Mouse (Mus musculus) hindbrain, embryonic 11.5 days (tissue): ENCODE measurements at regions not wholly inside any gene's neighbourhood (a gene's known extent, or its start where the extent isn't known, plus 50 kb on each side); places are given as distances from the start of the nearest gene placed in this dataset.
A peak's percentile ranks its signal among the peaks of the same experiment; 100 is the strongest.

Experiments used
- ATAC-seq: fragments of 200-750 bp; cut with Nextera tagmentation; 2 replicates; pipeline ENCODE4 v1.8.0; 2017; ENCODE audit warnings: mild to moderate bottlenecking, moderate TSS enrichment, moderate library complexity; ENCODE audit not compliant: low FRiP score
- DNase-seq: peaks from one replicate; pipeline ENCODE4 v3.0.0-alpha.2; 2015; ENCODE audit warnings: low spot score
- H3K27ac ChIP-seq: fragments of 300-500 bp; sonication (generic); 2 replicates; pipeline ENCODE4 v1.5.1; 2014; ENCODE audit warnings: mild to moderate bottlenecking, low read depth, low read length
- H3K27me3 ChIP-seq: fragments of 300-500 bp; sonication (generic); 2 replicates; pipeline ENCODE4 v1.6.1; 2014; ENCODE audit warnings: mild to moderate bottlenecking, low read length, moderate library complexity, mixed read lengths; ENCODE audit not compliant: control insufficient read depth, insufficient read depth
- H3K36me3 ChIP-seq: fragments of 300-500 bp; sonication (generic); 2 replicates; pipeline ENCODE4 v1.6.1; 2014; ENCODE audit warnings: mild to moderate bottlenecking, low read length, moderate library complexity, mixed read lengths; ENCODE audit not compliant: control insufficient read depth, insufficient read depth
- H3K4me1 ChIP-seq: fragments of 300-500 bp; sonication (generic); replicated peaks from 2 replicates; pipeline ENCODE4 v1.6.1; 2014; ENCODE audit warnings: low read length, mixed read lengths; ENCODE audit not compliant: control insufficient read depth, insufficient read depth
- H3K4me2 ChIP-seq: fragments of 300-500 bp; sonication (generic); replicated peaks from 2 replicates; pipeline ENCODE4 v1.6.1; 2014; ENCODE audit warnings: mild to moderate bottlenecking, low read depth, low read length
- H3K4me3 ChIP-seq: fragments of 300-500 bp; sonication (generic); 2 replicates; pipeline ENCODE4 v1.5.1; 2014; ENCODE audit warnings: low read depth, low read length
- H3K9ac ChIP-seq: fragments of 300-500 bp; sonication (generic); 2 replicates; pipeline ENCODE4 v1.6.1; 2014; ENCODE audit warnings: low read depth, low read length
- H3K9me3 ChIP-seq: fragments of 300-500 bp; sonication (generic); 2 replicates; pipeline ENCODE4 v1.6.1; 2016; ENCODE audit warnings: low read length; ENCODE audit not compliant: control insufficient read depth
- WGBS: fragments of 180-500 bp; shearing (Covaris S2); extraction: QIAGEN DNeasy Blood & Tissue Kit; methylation state at CpG from one replicate; pipeline ENCODE4 v1.1.7; 2014; 5-methylcytosine and 5-hydroxymethylcytosine counted together

- H3K9ac ChIP-seq: no peak overlapping the region
- ATAC-seq (no peak), DNase-seq (no peak)
- no peaks in the 10 kb centered on the region for H3K27me3 ChIP-seq
- 75% methylated on average over 3 of the region's 3 CpGs for WGBS
- no peaks in the 10 kb centered on the region for H3K9me3 ChIP-seq
- no peak overlapping the region for H3K27ac ChIP-seq
- H3K4me3 ChIP-seq: no peak overlapping the region
- H3K4me1 ChIP-seq: no peaks in the 10 kb centered on the region
- H3K4me2 ChIP-seq: no peak overlapping the region
- H3K36me3 ChIP-seq: no peaks in the 10 kb centered on the region
Measured at GRCm38 (mm10) chr3:154414358-154414757, 83.9 kb upstream of the Lhx8 start.

GRCm38 (mm10) chr3:154410292-154410691 lies 79.8 kb upstream of the Lhx8 start:
- DNase-seq: no peak
- no peak overlapping the region for H3K9ac ChIP-seq
- no peak for ATAC-seq
- H3K4me2 ChIP-seq: no peak overlapping the region
- H3K27ac ChIP-seq: no peak overlapping the region
- no peaks in the 10 kb centered on the region for H3K27me3 ChIP-seq
- no peaks in the 10 kb centered on the region for H3K36me3 ChIP-seq
- no peaks in the 10 kb centered on the region for H3K4me1 ChIP-seq
- H3K9me3 ChIP-seq: no peaks in the 10 kb centered on the region
- 96% methylated on average over 2 of the region's 2 CpGs for WGBS
- no peak overlapping the region for H3K4me3 ChIP-seq

GRCm38 (mm10) chr3:154402081-154402480 lies 71.6 kb upstream of the Lhx8 start:
- Histone ChIP-seq H3K36me3 (no peaks in the 10 kb centered on the region), H3K4me2 (no peak overlapping the region), H3K27ac (no peak overlapping the region), H3K4me3 (no peak overlapping the region), H3K9me3 (no peaks in the 10 kb centered on the region), H3K4me1 (no peaks in the 10 kb centered on the region), H3K27me3 (no peaks in the 10 kb centered on the region), H3K9ac (no peak overlapping the region)
- DNase-seq (no peak), ATAC-seq (no peak)
- 74% methylated on average over 4 of the region's 4 CpGs for WGBS

GRCm38 (mm10) chr3:154393626-154394025 lies 63.2 kb upstream of the Lhx8 start:
- DNase-seq: no peak
- no peak for ATAC-seq
- 65% methylated on average over 5 of the region's 5 CpGs for WGBS

GRCm38 (mm10) chr3:154391629-154392028 lies 61.2 kb upstream of the Lhx8 start:
- no peaks in the 10 kb centered on the region; the same call in 1 of the 2 replicates for H3K4me1 ChIP-seq
- 57% methylated on average over 3 of the region's 3 CpGs for WGBS
- H3K9ac ChIP-seq: no peak overlapping the region
- no peaks in the 10 kb centered on the region for H3K27me3 ChIP-seq
- DNase-seq (no peak), ATAC-seq (no peak)
- H3K4me3 ChIP-seq: no peak overlapping the region
- no peaks in the 10 kb centered on the region for H3K9me3 ChIP-seq
- no peak overlapping the region for H3K27ac ChIP-seq
- no peak overlapping the region for H3K4me2 ChIP-seq
- H3K36me3 ChIP-seq: no peaks in the 10 kb centered on the region

More at GRCm38 (mm10) chr3:154393626-154394025, 63.2 kb upstream of the Lhx8 start:
- H3K9ac ChIP-seq: no peak overlapping the region
- H3K27ac ChIP-seq: no peak overlapping the region
- H3K4me1 ChIP-seq: no peaks in the 10 kb centered on the region
- H3K4me2 ChIP-seq: no peak overlapping the region
- H3K27me3 ChIP-seq: no peaks in the 10 kb centered on the region
- H3K4me3 ChIP-seq: no peak overlapping the region
- H3K9me3 ChIP-seq: no peaks in the 10 kb centered on the region
- no peaks in the 10 kb centered on the region for H3K36me3 ChIP-seq

- peaks cover 3% of the 10 kb centered on the region; the same call in 1 of the 2 replicates for H3K4me1 ChIP-seq
- DNase-seq (no peak), ATAC-seq (peak; percentile 36; the same call in 1 of the 2 replicates)
- no peak overlapping the region for H3K27ac ChIP-seq
- no peaks in the 10 kb centered on the region for H3K9me3 ChIP-seq
- no peak overlapping the region for H3K9ac ChIP-seq
- no peak overlapping the region for H3K4me2 ChIP-seq
- no peaks in the 10 kb centered on the region for H3K27me3 ChIP-seq
- H3K36me3 ChIP-seq: no peaks in the 10 kb centered on the region
- H3K4me3 ChIP-seq: no peak overlapping the region
- 41% methylated on average over 5 of the region's 5 CpGs for WGBS
Measured at GRCm38 (mm10) chr3:154388656-154389055, 58.2 kb upstream of the Lhx8 start.

GRCm38 (mm10) chr3:154387271-154387670 lies 56.8 kb upstream of the Lhx8 start:
- no peaks in the 10 kb centered on the region for H3K27me3 ChIP-seq
- WGBS: 78% methylated on average over 1 of the region's 1 CpGs
- H3K4me1 ChIP-seq: peaks cover 3% of the 10 kb centered on the region; the same call in 1 of the 2 replicates
- no peak overlapping the region for H3K4me2 ChIP-seq
- H3K36me3 ChIP-seq: no peaks in the 10 kb centered on the region
- no peak overlapping the region for H3K27ac ChIP-seq
- no peaks in the 10 kb centered on the region for H3K9me3 ChIP-seq
- H3K4me3 ChIP-seq: no peak overlapping the region
- H3K9ac ChIP-seq: no peak overlapping the region
- ATAC-seq: no peak
- no peak for DNase-seq

GRCm38 (mm10) chr3:154385831-154386312 lies 55.4 kb upstream of the Lhx8 start:
- peak; percentile 62 for DNase-seq
- no peaks in the 10 kb centered on the region for H3K36me3 ChIP-seq
- no peak overlapping the region for H3K27ac ChIP-seq
- no peak overlapping the region for H3K9ac ChIP-seq
- no peak overlapping the region for H3K4me3 ChIP-seq
- 0 out of 2 replicates have a peak overlapping the region, but pooled peaks have one; percentile 11 for H3K4me2 ChIP-seq
- 12% methylated on average over 10 of the region's 10 CpGs for WGBS
- ATAC-seq: peak; percentile 60
- H3K4me1 ChIP-seq: peaks cover 7% of the 10 kb centered on the region
- H3K27me3 ChIP-seq: no peaks in the 10 kb centered on the region
- H3K9me3 ChIP-seq: no peaks in the 10 kb centered on the region

GRCm38 (mm10) chr3:154382811-154383210 lies 52.4 kb upstream of the Lhx8 start:
- WGBS: 69% methylated on average over 6 of the region's 6 CpGs
- Histone ChIP-seq H3K4me3 (no peak overlapping the region), H3K4me2 (no peak overlapping the region), H3K36me3 (no peaks in the 10 kb centered on the region), H3K9ac (no peak overlapping the region), H3K27ac (no peak overlapping the region), H3K4me1 (peaks cover 7% of the 10 kb centered on the region), H3K9me3 (no peaks in the 10 kb centered on the region), H3K27me3 (no peaks in the 10 kb centered on the region)
- no peak for ATAC-seq
- DNase-seq: no peak
